Mouse (Mus musculus): Measurements from ENCODE around the gene Ephb1.

Gene Ephb1

GRCm38 (mm10) chr9:102305432-102306100, 48.9 kb downstream of the Ephb1 start:
- DNase-seq, result no peak

DNA sequence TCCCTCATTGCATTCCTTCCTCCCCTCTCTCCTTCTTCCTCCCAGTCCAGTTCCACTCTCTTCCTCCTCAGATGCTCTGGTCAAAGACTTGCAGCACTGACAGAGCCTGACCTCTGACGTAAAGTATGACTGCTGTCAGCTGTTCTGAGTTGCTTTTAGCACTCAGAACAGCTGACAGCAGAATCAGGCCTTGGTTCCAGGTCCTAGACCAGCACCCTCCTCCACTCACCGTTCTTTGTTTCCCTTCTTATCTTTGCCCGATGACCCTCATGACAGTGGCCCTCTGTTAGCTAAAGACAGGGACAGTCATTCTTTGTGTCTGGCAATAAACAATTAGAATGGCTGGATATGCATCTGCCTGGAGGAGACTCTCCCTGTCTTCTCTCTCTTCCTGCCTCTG, 49.7 kb downstream of the Ephb1 start:
- no peak for DNase-seq

- DNase-seq, result no peak
Measured at GRCm38 (mm10) chr9:102303882-102304281, 50.6 kb downstream of the Ephb1 start.

DNA sequence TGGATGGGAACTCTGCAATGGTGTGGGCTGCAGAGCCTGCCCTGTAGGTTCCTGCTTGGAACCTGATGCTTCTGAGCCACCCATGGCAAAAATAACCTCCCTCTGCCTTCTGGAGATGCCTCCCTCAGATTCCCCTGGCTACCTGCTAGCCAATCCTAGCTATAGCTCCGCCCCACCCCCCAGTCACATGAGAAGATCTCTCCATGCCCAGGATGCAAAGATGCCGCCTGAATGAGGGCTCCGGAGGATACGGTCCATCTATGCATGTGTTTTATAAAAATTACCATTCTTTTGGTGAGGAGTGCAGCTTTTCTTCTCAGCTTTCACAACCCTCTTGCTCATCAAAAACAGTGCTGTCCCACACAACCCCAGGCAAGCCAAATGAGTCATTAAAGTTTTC, 53.5 kb downstream of the Ephb1 start:
- no peak for DNase-seq

- no peak for DNase-seq
Measured at GRCm38 (mm10) chr9:102298741-102299140, 55.8 kb downstream of the Ephb1 start.

DNA sequence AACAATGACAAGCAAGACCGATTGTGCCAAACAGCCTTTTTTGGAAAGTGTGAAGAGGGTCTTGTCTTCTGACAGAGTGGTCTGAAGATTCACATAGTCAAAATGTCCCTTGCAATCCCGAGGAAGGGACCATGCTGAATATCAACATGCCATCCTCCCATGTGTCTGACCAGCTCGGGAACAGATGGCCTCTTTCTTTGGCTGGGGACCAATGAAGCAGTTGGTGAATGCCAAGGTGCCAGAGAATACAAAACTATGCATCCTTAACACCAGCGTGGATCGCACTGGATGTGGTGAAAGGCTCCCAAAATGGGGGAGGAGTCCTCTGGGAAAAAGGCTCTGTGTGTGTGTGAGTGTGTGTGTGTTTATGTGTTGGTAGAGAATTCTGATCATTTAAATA, 56.5 kb downstream of the Ephb1 start:
- no peak for DNase-seq

- DNase-seq, result no peak
Measured at GRCm38 (mm10) chr9:102297176-102297575, 57.3 kb downstream of the Ephb1 start.

- no peak for DNase-seq
Measured at GRCm38 (mm10) chr9:102293605-102294004, 60.9 kb downstream of the Ephb1 start.

DNA sequence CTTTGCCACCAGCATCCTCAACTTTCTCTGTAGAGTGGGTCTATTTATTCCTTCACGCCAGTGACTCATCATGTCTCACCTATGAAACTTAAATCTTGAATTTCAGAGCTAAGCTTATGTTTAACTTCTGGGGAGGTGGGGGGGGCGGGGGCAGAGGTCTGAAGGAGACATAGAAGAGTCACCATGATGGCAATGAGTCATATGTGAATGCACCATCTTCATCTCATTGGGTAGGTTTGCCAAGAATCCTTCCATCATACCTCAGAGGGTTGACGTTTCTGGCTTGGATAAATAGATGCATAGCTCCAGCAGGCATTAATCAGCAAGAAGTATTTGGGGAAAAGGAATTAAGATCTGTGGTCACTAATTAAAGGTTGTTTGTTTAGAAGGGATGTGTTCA, 63.3 kb downstream of the Ephb1 start:
- no peak for DNase-seq

DNA sequence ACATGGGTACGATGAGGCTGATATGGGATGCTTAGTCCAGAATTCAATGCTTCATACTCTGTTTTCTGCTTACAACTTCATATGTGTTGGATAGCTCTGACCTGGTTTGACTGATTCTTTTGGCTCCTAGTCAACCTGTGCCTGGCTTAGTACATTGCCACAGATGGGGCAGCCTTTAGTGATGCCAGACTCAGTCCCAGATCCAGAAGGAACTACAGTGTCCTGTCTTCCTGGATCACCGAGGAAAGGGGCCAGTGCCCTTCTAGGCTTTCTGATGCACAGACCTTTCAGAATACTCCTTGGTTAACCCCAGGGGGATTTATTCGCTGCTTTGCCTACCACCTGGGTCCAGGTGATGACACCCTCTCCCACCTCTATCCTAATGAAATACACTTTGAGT, 66.1 kb downstream of the Ephb1 start:
- DNase-seq, result no peak

GRCm38 (mm10) chr9:102275931-102276330, 78.6 kb downstream of the Ephb1 start:
- DNase-seq, result no peak

DNA sequence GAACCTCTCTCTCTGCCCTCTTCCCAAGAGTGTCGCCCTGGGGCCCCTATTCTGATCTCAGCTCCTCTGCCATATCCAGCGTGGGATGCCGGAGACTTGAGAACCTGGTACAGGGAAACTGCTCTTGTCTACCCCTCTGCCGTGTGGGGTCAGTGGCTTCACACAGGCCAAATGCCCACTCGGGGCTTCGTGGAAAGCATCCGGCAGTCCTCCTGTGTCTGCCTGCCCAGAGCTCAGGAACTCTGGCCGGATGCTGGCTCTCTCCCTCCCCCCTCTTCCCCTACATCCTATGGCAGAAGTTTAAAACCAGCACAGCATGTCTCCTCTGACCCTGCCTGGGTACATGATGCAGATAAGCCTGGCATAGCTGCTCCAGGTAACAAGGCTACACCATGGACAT, 80.5 kb downstream of the Ephb1 start:
- DNase-seq, result peak; percentile 17 to 29

GRCm38 (mm10) chr9:102273469-102273808, 81.1 kb downstream of the Ephb1 start:
- DNase-seq, result no peak

GRCm38 (mm10) chr9:102272731-102273468, 81.6 kb downstream of the Ephb1 start:
- no peak for DNase-seq

DNA sequence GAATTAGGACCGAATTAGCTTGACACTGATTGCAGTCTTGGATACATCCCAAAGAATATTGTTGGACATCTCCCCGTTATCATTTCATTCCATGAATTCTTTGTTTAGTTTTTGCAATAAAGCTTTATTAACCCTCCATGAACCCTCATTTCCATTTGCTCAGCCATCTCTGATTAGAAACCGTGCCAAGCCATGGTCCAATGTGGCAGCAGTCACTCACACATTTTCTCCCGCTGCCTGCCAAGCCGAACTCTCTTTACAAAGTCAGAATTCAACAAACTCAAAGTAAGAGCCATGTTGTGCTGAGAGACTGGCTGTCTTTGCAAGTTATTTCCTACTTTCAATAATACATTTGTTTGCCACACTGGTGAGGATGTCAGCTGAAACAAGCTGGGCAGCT, 84.0 kb downstream of the Ephb1 start:
- no peak for DNase-seq

- peak; percentile 71 to 77 for DNase-seq
Measured at GRCm38 (mm10) chr9:102267311-102268027, 87.0 kb downstream of the Ephb1 start.

DNA sequence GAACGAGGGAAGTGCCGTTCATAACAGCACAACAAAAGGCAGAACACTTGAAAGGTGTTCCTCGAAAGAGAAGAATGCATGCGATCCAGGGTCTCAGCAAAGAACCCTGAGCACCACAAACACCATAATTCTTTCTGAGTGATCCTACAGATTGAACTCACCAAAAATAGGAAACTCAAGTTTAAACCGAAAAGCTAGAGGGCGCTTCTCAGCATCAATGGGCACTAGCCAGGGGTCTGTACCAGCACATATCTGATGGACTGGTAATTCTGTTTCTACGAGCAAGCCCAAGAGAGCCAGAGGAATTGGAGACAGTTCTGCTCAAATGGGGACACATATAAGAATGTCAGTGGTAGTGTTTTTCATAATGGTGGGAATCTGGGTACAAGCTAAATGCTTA, 90.7 kb downstream of the Ephb1 start:
- no peak for DNase-seq

- DNase-seq, result no peak
Measured at GRCm38 (mm10) chr9:102262100-102262501, 92.4 kb downstream of the Ephb1 start.

DNA sequence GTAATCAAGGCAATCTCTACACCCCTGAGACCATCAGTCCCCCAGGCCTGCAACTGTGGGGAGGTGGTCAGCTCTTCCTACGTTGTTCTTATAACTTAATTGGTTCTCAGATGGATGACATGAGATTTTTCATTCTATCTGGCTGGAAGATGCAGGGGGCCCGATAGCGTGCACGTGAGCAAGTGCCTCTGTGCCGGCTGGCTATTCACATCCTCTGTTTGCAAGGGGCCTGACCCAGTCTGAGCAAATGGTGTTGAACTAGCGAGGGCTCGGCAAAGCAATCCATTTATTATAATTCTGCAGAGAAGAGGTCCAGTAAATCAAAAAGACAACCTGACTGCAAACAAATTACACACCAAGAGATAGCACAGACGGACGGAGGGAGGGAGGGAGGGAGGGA, 93.0 kb downstream of the Ephb1 start:
- no peak for DNase-seq

DNA sequence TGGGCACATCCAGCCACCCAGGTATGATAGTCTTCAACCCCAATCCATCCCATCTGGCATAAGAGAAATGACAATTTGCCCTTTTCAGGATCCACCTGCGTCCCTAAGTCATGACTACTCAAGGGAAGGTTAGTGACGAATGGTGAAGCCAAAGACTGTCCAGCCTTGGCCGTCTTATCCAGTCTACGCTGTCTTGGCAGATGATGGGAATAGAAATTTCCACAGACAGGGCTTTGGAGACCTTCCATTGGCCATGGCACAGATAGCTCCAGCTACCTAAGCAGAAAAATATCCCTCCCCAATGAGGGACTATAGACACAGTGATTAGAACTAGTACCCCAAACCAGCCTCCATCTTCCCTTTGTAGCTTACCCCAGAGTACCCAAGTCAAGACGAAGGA, 98.1 kb downstream of the Ephb1 start:
- DNase-seq, result no peak

DNA sequence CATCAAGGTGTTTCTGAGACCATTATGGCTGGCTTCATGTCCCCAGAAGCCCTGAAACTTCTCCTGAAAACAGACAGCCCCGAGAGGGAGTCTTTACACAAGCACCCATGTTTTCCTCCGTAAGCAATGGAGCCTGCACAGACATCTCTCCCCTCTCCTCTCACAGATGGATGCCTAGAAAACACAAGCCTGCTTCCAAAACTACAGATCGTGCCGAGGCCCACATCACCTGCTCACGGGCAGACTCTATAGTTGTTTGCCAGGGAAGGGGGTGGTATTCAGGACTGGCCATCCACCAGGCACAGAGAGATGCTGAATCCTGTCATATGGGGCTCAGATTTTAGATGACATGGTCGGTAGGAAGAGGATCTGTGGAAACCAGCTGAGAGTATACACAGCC, 98.7 kb downstream of the Ephb1 start:
- DNase-seq, result no peak

- DNase-seq, result peak; percentile 34 to 60
Measured at GRCm38 (mm10) chr9:102249124-102249816, 105.2 kb downstream of the Ephb1 start.

DNA sequence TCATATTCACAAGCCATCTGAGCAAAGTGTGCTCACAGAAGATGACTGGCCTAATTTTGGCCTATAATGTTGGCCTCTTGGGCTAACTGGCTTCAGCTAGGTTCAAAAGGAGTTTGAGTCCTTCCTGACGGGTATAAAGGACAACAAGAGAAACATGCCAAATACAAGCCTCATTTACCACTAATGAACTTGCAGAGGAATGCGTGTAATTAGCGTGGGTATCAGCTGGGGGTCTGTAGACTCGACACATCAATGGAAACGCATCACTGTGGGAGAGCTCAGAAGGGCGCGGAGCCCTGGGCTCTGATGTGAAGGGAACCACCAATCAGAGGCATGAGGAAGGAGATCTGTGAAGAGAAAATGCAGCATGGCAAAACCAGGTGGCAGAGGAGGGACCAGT, 108.9 kb downstream of the Ephb1 start:
- no peak for DNase-seq

DNA sequence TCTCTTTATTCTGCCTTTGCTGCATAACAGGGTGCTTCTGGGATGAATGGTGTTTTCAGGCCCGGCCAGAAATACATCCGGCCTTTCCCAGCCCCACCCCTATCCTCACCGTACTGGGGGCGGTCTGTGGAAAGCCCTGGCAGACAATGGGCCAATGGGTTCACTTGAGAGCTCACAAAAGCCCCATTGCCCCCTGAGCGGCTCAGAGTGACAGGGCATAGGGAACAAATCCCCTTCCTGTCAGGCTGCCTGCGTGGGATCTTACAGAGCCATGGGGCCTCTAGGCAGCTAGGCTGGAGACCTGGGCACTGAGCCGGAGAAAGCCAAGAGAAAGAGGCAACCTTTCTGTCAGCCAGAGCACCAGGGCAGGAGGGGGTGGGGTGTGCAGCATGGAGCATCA, 111.2 kb downstream of the Ephb1 start:
- DNase-seq, result no peak

Data from kidney, postnatal 4 days (tissue).